Mouse (Mus musculus): ENCODE results near the gene Hoxc11.

Hoxc11 gene

DNA sequence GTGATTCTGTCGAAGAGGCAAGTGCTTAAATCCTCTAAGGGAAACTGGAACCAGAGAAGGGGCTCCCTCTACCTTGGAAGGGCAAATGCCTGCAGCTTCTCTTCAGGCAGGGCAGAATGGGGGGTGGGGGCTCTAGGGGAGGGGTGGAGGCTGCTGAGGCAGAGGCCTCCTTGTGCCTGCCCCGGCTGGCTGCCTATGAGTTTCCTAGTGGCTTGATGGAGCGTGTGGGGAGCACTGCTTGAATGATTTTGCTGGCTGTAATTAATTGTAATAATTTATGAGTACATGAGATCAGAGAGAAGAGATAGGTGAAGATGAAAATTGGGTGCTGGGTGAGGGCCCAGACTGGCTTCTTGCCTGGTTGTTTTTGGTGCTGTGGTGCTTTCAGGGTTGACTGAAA is 30.7 kb downstream of the Hoxc11 start:
- DNase-seq = no peak

DNA sequence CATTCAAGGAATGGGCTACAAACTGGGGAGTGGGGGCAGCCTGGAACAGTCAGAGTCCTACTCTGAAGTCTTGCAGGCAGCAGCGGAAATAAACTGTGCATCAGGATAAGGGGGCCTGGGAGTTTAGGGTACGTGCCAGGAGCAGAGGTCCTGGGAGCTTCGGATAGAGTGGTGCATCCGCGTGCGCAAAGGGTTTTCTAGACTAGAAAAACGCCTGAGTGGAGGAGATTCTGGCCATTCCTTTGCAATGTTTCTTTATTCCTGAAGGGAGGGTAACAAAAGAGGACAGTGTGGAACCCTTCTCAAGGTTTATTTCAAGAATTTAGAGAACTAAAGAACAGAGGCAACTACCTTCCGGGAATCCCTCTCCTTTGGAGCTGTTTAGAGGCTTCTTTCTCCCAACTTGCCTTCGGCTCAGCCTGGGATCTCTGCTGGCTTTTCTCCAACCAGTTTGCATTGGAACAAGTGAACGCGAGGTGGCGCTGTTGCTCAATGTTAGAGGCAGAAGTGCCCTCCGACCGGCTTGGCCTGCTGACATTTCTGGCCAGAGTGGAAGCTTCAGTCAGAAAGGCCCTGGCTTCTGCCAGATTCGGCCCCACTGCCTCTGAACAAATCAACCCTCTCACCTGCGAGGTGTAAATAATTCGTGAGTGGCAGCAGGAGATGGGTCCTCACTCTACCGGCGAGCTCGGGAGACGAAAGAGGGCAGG is 33.1 kb downstream of the Hoxc11 start:
- peak; percentile 63 for DNase-seq

DNA sequence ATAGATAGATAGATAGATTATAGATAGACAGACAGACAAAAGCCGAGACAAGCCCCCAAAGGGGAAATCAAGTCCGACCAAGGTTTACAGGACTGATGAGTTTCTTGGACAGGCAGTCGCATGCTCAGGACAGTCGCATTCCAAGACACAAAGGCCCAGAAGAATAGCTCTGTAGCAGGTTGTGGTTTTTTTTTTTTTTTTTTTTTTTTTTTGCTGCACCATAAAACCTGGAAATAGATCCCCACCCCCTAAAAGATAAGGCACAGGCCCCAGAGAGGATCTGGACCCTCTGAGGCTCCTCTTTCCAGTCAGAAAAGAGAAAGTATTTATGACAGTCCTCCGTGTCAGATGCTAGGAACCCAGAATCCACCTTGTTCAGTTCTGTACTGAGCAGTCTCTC is 33.9 kb downstream of the Hoxc11 start:
- DNase-seq = no peak

DNA sequence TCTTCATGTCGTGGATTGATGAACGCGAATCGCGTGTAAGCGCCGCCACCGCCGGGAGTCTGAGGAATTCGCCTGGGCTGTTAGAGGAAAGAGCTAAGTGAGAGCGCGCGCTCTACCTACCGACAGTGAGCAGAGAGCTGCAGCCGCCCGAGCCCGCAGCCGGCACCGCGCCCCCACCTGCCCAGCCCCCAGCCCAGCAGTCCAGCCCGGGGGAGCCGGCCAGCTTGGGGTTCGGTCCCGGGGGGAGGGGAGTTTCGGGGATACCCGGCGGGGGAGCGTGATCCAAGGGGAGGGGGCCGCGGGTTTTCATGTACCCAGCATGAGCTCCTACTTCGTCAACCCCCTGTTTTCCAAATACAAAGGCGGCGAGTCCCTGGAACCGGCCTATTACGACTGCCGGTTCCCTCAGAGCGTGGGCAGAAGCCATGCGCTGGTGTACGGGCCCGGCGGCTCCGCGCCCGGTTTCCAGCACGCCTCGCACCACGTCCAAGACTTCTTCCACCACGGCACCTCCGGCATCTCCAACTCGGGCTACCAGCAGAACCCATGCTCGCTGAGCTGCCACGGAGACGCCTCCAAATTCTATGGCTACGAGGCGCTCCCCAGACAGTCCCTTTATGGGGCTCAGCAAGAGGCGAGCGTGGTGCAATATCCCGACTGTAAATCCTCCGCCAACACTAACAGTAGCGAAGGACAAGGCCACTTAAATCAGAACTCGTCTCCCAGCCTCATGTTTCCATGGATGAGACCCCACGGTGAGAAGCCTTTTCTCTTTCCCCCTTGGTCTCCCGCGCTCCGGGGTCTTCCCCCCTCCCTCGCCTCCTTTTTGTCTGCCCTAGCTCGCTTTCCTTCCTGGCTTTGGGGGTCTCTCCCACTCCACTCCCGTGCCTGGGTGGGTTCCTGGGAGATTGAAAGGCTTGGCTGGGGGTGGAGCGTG is 36.5 kb downstream of the Hoxc11 start, which contains the start of gene Hoxc8:
Gene Hoxc8, plus strand, starts transcription at position 147 of the 937 bp plus-strand sequence.
- no peak for DNase-seq

DNA sequence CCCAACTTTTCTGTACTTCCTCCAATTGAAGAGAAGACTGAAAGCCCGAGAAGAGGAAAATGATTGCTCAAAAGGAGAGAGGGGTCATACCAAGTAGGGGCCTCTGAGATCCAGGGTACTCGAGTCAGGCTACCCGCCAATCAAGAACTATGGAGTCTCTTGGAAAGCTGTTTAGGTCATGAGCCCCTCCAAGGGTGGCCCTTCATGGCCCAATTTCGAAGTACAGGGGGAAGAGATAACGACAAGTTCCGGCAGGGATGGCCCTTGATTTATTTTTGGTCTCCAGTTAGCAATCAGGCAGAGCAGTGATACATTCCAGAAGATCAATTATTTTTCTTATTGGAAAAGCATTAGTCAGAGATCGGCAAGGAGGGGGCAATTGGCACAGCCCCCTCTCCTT is 37.6 kb downstream of the Hoxc11 start:
- no peak for DNase-seq

DNA sequence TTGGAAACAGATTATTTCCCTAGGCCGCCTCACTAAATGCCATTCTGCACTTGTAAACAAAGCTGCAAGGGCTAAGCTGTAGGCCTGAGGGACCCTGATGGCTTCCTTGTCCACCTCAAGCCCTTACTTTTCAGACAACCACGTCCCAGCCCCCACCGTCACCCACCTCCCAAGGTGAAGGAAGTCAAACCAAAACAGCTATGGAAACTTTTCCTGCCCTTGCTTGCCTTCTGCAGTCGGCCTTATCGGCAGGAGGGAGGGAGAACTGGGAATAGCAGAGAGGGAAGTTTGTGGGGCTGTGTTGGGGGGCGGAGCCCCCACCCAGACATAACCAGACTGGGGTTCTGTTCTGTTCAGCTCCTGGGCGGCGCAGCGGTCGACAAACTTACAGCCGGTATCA is 38.0 kb downstream of the Hoxc11 start:
- DNase-seq = no peak

DNA sequence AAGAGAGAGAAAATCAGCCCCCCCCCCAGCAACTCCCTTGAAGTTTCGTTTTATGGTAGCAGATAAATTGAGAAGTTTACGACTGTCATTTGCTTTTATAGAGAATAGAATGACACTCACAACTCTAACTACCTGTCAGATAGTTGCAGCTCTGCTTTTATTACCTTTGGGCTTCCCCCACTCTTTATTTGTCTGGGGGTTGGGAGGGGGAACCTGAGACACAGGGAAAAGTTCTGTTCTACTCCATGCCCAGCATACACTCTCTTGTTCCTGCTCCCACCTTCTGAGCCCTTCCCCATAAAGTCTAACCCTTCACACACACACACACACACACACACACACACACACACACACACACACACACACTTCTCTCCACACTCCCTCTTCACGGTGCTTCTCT is 38.6 kb downstream of the Hoxc11 start:
- no peak for DNase-seq

DNA sequence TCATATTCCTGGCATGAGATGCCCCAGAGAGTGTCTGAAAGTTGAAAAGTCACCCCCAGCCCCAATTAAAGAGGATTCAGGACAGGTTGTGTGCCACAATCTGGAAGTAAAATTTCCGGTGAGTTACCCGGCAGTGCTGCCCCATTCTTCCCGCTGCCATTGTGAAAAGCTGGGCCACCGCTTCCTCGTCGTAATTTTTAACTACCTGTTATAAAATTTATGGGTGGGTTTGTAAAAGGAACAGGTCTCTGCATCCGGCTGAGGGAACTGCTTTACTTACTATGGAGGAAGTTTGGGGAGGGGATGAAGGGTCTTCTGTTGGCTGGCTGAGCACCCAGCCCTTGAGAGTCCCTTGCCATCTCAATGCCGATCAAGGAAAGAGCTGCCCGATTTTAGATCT is 42.3 kb downstream of the Hoxc11 start:
- no peak for DNase-seq

DNA sequence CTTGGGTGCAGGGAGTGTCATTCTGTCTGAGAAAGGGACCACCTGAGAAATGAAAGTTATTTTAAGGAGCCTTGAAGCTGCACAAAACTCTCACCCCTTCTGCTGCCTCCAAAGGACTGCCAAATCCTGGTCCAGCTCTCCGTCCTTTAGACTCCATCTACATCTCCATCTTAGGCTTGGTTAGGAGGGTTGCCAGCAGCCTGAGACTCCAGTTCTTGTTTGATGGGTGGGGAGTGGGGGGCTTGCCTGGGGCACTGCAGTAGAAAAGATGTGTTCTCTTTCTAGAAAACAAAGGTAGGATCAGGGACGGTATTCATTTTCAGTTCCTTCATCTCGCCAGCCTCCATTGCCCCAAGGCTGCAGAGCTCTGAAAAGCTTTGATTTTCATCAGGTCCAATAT is 43.2 kb downstream of the Hoxc11 start:
- no peak for DNase-seq

DNA sequence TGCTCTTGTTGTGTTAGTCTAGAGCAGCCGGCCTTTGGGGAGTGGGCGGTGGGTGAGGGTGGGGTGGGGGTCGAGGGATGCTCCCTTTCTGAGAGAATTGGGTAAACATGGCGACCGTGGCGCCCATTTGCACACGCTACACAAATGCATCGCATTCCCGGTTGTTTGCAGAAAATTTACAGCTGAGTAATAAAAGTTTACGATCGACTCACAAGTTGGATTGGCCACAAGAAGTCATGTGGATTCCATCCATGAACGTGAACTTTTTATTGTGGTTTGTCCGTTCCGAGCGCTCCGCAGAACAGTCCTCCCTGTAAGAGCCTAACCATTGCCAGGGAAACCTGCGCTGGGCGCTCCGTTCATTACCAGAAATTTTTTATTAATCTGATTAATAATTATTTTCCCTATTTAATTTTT is 43.7 kb downstream of the Hoxc11 start, which contains the start of gene Hoxc6:
Gene Hoxc6, plus strand, starts transcription at position 319 of the 417 bp plus-strand sequence.
- DNase-seq = no peak

DNA sequence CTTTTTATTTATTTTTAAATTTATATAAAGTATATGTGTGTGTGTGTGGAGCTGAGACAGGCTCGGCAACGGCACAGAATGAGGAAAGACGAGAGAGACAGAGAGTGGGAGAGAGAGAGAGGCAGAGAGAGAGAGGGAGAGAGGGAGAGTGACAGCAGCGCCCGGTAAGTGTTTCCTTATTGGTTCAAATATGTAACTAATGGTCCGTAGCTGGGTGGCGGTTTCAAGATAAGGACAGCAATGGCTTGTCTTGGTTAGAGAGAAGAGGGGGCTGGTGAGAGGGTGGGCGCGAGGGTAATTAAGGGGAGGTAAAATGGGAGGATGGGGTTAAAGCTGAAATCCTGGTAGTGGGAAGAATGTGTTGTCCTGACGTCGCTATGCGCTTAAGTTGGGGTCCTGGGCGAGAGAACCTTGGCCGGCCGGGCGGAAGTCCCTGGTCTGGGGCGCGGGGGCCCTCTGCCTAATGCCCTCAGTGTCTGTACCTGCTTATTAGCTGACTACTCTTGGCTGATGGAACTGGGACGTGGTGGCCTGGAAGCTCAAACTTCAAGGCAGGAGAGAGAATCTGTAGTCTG is 44.5 kb downstream of the Hoxc11 start:
- no peak for DNase-seq

DNA sequence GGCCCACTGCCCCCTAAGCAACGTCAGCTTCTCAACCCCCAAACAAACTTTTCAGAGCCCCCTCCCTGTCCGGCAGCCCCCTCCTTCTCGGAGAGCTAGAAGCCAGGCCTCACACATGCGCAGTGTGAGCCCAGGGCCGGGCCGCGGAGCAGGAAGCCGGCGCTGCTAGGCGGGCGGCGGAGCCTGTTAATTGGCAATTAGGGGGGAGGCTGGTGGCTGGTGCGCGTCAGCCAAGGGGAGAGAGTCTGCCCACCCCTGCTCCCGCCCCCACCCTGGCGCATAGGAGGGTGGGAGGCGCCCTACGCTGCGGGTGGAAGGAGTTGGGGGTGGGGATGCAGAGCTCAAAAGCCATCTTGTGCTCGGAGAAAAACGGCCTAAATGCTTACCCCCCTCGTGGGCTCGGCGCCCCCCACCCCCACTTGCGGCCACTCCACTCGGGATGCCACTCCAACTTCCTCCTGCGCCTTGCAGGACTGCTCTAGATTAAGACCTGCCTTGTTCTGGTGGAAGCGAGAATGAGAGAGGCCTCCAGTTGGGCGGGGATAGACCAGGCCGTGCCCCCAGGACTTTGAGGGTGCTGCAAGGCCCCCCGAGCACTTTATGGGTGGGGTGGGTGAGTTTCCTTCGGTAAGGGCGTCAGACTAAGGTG is 45.1 kb downstream of the Hoxc11 start:
- DNase-seq = no peak

DNA sequence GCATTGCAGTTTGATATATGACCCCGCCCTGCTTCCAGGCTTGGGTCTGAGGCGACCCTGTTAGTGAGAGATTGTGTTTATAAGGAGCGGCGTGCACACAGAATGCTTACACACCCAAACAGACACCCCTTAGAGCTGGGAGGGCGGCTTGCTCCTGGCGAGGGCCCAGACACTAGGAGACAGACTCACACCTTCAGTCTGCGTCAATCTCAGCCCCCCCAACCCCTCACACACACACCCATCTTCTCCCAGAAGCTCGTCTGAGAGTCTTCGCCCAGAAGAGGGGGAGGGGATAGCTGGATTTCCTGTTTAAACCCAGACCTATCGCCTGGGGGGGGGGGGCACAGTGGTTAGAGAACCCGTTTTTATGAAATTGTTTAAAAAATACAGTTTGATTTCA is 45.7 kb downstream of the Hoxc11 start:
- DNase-seq = no peak

DNA sequence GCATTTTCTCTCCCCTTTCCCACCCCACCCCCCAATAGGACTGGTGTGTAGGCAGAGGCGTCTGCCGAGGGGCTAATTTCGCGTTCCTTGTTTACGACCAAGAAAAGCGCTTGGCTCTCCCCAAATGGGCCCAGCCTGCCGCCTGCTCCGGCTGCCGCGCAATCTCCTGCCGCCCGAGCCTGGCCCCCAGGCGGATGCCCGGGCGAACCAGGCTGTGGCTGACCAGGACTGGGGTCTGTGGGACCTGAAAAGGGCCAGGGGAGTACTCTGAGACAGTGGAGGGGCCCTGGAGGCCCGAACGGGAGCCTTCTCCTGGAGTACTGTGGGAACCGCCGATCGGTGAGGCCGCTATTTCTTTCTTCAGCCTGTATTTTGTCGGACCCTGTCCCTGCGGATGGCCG is 46.3 kb downstream of the Hoxc11 start:
- no peak for DNase-seq

DNA sequence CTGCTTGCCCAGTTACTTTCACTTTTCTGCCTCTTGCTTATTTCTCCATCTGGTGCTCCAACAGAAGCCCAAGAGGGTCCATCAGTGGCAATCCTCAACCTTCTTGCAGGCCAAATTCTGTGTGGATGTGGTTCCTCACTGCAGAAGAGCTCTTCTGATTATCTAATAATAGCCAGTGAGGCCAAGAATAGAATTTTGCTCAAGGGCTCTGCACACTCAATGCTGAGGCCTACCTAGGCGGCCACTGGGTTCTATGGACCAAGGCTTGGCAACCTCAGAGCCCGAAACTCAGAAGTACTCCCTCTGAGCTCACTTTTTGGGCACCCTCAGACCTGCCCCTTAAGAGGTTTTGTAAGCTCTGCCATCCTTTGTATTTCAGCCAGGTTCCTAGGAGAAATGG is 47.1 kb downstream of the Hoxc11 start:
- DNase-seq = no peak

DNA sequence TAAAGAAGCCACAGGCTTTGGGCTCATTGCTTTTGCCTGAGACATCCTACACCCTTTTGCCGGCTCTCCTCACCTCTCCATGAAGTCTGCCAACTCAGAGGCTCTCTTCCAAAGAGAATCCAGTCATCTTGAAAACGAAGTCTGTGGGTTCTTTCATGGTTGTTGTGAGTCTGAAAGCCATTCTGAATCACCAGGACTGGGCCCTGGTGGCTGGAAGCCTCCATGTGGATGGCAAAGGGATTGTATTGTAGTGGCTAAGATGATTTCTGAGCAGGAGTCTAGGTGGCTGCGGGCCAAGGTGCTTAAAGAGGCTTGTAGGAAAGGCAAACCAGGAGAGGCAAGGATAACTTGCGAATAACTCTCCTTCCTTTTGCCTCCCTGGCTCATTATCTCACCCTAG is 47.9 kb downstream of the Hoxc11 start:
- no peak for DNase-seq

DNA sequence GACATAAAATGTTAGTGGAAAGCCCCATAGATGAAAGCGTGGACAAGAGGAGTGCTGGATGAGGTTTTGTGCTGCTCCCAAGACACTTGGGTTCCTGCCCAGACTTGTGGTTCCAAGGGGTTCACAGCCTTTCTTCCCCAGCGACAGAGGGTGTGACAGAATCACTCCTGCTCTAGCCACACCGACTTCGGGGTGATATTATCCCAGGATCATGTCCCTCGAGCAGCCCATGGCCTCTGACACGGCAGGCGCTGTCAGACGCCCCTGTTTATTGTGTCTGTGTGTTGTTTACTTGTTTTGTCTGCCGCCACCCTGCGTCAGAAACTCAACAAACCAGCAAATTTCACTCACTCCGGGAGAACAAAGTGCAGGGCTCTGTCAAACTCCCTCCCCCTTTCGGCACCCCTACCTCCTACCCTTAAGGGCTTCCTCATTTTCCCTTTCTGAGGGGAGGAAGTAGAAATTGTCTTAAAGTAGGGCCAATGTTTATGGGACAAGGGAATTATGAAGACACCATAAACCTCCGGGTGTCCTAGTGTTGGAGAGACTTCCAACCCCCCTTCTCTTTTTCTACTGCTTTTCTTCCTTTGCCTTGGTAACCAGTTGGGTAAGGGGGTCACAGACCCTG is 48.7 kb downstream of the Hoxc11 start:
- no peak for DNase-seq

DNA sequence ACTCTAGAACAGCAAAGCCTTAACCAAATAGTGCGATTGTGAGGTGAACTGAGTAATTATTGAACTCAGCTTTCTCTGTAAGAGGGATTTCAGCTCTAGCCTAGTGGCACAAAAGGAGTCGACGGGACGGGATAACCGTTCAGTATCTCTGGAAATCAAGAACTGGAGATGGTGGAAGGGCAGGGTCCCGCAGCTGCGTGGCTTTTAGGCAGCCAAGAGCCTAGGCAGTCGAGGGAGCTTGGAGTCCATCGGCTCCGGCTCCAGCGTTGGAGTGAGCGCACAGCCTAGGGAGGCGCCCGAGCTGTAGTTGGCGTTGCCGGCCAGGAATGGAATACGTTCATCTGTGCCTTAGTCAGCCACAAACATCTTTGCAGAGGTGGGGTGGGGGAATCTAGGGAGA is 51.1 kb downstream of the Hoxc11 start:
- no peak for DNase-seq

DNA sequence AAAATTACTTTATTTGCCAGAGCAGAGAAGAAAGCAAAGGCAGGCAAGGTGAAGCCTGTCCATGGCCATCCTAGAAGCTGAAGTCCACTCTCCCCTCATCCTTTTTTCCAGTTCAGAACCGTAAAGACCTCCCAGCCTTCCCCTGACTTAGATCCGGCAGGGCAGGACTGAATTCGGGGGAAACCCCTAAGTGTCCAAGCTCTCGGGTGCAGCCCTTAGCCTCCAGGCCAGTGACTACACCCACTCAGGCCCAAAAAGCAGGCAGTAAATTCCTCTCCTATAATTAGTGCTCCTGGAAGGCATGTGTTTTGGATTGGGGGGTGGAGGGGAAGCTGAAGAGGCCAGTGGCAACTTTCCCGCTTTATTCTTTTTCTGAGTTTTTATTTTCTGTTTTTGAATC is 51.6 kb downstream of the Hoxc11 start:
- DNase-seq = no peak

DNA sequence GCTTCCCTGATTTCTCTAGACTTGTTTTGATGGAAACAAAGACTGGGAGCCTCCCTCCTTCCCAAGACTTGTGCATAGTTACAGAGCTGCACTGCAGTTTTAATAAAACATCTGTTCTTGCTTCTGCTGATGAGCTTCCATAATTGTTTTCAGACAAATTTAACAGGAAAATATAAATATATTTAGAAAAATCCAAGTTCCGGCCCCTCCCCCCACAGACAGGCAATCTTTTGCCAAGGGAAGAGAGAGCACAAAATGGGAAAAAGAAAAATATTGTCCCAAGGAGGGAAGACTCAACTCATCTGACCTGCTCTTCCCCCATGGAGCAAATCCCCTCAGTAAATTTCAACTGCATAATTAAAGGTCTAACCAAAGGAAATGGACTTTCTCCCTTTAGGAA is 52.1 kb downstream of the Hoxc11 start:
- DNase-seq = no peak

Data from right cerebral cortex, postnatal 25 days (tissue).